Mouse (Mus musculus) liver, embryonic 14.5 days (tissue): ENCODE measurements around the gene Bola1.

Experiments used
- CTCF ChIP-seq: IDR thresholded peaks from 2 replicates; pipeline ENCODE4 v1.5.1; 2016; ENCODE audit warnings: antibody characterized with exemption, low read depth, control low read depth
- EP300 ChIP-seq: IDR thresholded peaks from 2 replicates; pipeline ENCODE4 v1.6.1; 2016; ENCODE audit warnings: antibody characterized with exemption, low read depth

DNA sequence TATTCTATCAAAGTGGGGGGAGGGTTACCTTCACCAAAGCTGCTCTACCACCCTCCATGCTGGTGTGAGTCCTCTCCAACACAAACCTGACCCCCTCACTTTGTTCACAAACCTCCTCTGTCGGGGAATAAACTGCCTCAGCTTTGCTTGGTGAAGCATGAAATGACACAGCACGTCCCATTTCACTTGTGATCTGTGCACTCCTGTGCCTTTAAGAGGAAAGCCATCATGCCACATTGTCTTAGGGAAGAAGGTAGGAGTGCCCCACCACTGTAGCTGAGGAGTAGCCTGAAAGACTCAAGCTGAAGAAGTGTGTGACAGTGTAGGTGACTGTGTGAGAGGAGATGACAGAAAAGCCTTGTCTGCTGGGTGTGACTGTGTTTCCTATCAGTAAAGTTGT is 5.9 kb upstream of the Bola1 start:
- TF ChIP-seq CTCF = no peak
- TF ChIP-seq EP300 = no peak
